Mouse (Mus musculus) MEL (cell line): ENCODE results near the gene Dennd1a.

ENCODE experiments used
- CTCF ChIP-seq, 3 experiments: IDR thresholded peaks in 2 of 3; conservative IDR thresholded peaks in 1 of 3; 2 replicates each; pipeline ENCODE4 v1.5.1; 2011 to 2012; ENCODE audit warnings: low read length in 3 of 3, low read depth in 2 of 3, mild to moderate bottlenecking in 2 of 3, improper control_type of control experiment in 1 of 3, inconsistent platforms in 1 of 3, mixed read lengths in 1 of 3, moderate library complexity in 1 of 3; ENCODE audit not compliant: control insufficient read depth in 1 of 3, insufficient read depth in 1 of 3, poor library complexity in 1 of 3, severe bottlenecking in 1 of 3
- EP300 ChIP-seq, 2 experiments: IDR thresholded peaks; 2 replicates each; pipeline ENCODE4 v1.6.1; 2011; ENCODE audit warnings: improper control_type of control experiment in 2 of 2, low read length in 2 of 2, low read depth in 1 of 2, mild to moderate bottlenecking in 1 of 2
- MAZ ChIP-seq: IDR thresholded peaks from 2 replicates; pipeline ENCODE4 v1.6.1; 2012; ENCODE audit warnings: low read depth, mild to moderate bottlenecking, inconsistent platforms, low read length, improper control_type of control experiment
- MYC ChIP-seq: IDR thresholded peaks from 2 replicates; pipeline ENCODE4 v1.6.1; 2011; ENCODE audit warnings: low read depth, mild to moderate bottlenecking, low read length, improper control_type of control experiment, moderate library complexity
- RCOR1 ChIP-seq: IDR thresholded peaks from 2 replicates; pipeline ENCODE4 v1.6.1; 2012; ENCODE audit warnings: low read depth, mild to moderate bottlenecking, inconsistent platforms, low read length, improper control_type of control experiment

DNA sequence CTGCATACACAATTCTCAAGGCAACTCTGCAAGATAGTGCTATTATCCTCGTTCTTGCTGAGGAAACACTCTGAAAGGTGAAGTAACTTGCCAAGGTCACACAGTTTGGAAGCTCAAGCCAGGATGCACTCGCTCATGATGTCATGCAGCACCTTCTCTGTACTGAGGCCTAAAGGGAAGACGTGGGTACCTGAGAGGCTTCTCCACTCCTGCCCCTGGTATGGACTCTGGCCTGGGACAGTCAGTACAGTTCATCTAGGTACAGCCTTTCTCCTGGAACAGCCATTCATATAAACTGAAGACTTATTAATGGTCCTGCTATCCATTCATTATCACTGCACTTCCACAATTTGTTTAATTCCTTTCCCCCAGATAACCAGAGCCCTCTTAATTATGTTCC lies 298.1 kb downstream of the Dennd1a start:
- TF ChIP-seq CTCF (IDR thresholded peaks at IDR 0.05 in 2 of 3, conservative IDR thresholded peaks at IDR 0.05 in 1 of 3; ENCODE audit: control insufficient read depth in 1 of 3, insufficient read depth in 1 of 3, low read depth in 2 of 3, low read length in 3 of 3, poor library complexity in 1 of 3, severe bottlenecking in 1 of 3), result no peak
- no peak for TF ChIP-seq EP300 (IDR thresholded peaks at IDR 0.05; ENCODE audit: low read depth in 1 of 2, low read length in 2 of 2)
- TF ChIP-seq MAZ, result no peak
- no peak for TF ChIP-seq MYC
- TF ChIP-seq RCOR1, result no peak
